Mouse (Mus musculus): Measurements from ENCODE around the gene Gramd4. TPM values are rescaled to one million over a fixed set of nuclear protein-coding genes. Genes with fewer than 3 reads are reported as not detected.
A peak's percentile ranks its signal among the peaks of the same experiment; 100 is the strongest.

Gramd4 gene
- polyA plus RNA-seq, 1 experiment from 2014 or later = 25.4 TPM

- H3K9ac ChIP-seq (replicated peaks) = no peak overlapping the region
Observed at GRCm38 (mm10) chr15:86109650-86110211, 52.2 kb downstream of the Gramd4 start.

GRCm38 (mm10) chr15:86110361-86111103, 53.0 kb downstream of the Gramd4 start:
- WGBS = 71% methylated on average over 10 of the region's 10 CpGs
- H3K27me3 ChIP-seq (replicated peaks) = no peaks in the 10 kb centered on the region
- H3K4me3 ChIP-seq (replicated peaks) = no peak overlapping the region
- H3K9me3 ChIP-seq (replicated peaks) = no peaks in the 10 kb centered on the region
- no peaks in the 10 kb centered on the region for H3K36me3 ChIP-seq
- no peak overlapping the region; the same call in 1 of the 2 replicates for H3K27ac ChIP-seq (replicated peaks)
- no peak for ATAC-seq (ENCODE audit: low FRiP score)
- H3K4me1 ChIP-seq = peaks cover 58% of the 10 kb centered on the region
- no peak overlapping the region for H3K9ac ChIP-seq (replicated peaks)
- H3K4me2 ChIP-seq = no peak overlapping the region

More at GRCm38 (mm10) chr15:86109650-86110211, 52.2 kb downstream of the Gramd4 start:
- no peaks in the 10 kb centered on the region for H3K36me3 ChIP-seq
- no peaks in the 10 kb centered on the region for H3K9me3 ChIP-seq (replicated peaks)
- H3K4me2 ChIP-seq = no peak overlapping the region
- no peak for ATAC-seq (ENCODE audit: low FRiP score)
- H3K27me3 ChIP-seq (replicated peaks) = no peaks in the 10 kb centered on the region
- WGBS = 86% methylated on average over 8 of the region's 8 CpGs
- H3K27ac ChIP-seq (replicated peaks) = 0 out of 2 replicates have a peak overlapping the region, but pooled peaks have one; percentile 18
- H3K4me3 ChIP-seq (replicated peaks) = no peak overlapping the region
- H3K4me1 ChIP-seq = peaks cover 58% of the 10 kb centered on the region

GRCm38 (mm10) chr15:86112707-86113341, 55.3 kb downstream of the Gramd4 start:
- H3K4me2 ChIP-seq = peak overlapping the region; percentile 20
- H3K36me3 ChIP-seq = no peaks in the 10 kb centered on the region
- H3K9me3 ChIP-seq (replicated peaks) = no peaks in the 10 kb centered on the region
- ATAC-seq (ENCODE audit: low FRiP score) = peak; percentile 53
- no peaks in the 10 kb centered on the region for H3K27me3 ChIP-seq (replicated peaks)
- H3K4me1 ChIP-seq = peaks cover 61% of the 10 kb centered on the region
- peak overlapping the region; percentile 86 for H3K27ac ChIP-seq (replicated peaks)
- H3K4me3 ChIP-seq (replicated peaks) = no peak overlapping the region
- WGBS = 9% methylated on average over 10 of the region's 10 CpGs
- H3K9ac ChIP-seq (replicated peaks) = no peak overlapping the region

GRCm38 (mm10) chr15:86113342-86113710, 55.8 kb downstream of the Gramd4 start:
- Histone ChIP-seq H3K36me3 (peaks cover 3% of the 10 kb centered on the region; the same call in 1 of the 2 replicates), H3K27me3 (replicated peaks) (no peaks in the 10 kb centered on the region), H3K9me3 (replicated peaks) (no peaks in the 10 kb centered on the region), H3K4me2 (peak overlapping the region; percentile 20), H3K4me1 (peaks cover 57% of the 10 kb centered on the region), H3K27ac (replicated peaks) (peak overlapping the region; percentile 86), H3K4me3 (replicated peaks) (no peak overlapping the region), H3K9ac (replicated peaks) (no peak overlapping the region)
- WGBS = 7% methylated on average over 9 of the region's 9 CpGs
- peak; percentile 23; the same call in 1 of the 2 replicates for ATAC-seq (ENCODE audit: low FRiP score)

- no peak overlapping the region for H3K27ac ChIP-seq (replicated peaks)
- H3K9ac ChIP-seq (replicated peaks) = no peak overlapping the region
- no peak overlapping the region for H3K4me2 ChIP-seq
- H3K4me3 ChIP-seq (replicated peaks) = no peak overlapping the region
- peaks cover 34% of the 10 kb centered on the region for H3K4me1 ChIP-seq
- WGBS = 61% methylated on average over 5 of the region's 5 CpGs
- peaks cover 31% of the 10 kb centered on the region for H3K36me3 ChIP-seq
- no peaks in the 10 kb centered on the region for H3K27me3 ChIP-seq (replicated peaks)
- no peaks in the 10 kb centered on the region for H3K9me3 ChIP-seq (replicated peaks)
- no peak for ATAC-seq (ENCODE audit: low FRiP score)
Observed at GRCm38 (mm10) chr15:86116421-86116820, 58.9 kb downstream of the Gramd4 start.

- H3K27ac ChIP-seq (replicated peaks) = no peak overlapping the region
- H3K4me1 ChIP-seq = peaks cover 30% of the 10 kb centered on the region
- ATAC-seq (ENCODE audit: low FRiP score) = no peak
- no peaks in the 10 kb centered on the region for H3K9me3 ChIP-seq (replicated peaks)
- no peak overlapping the region for H3K4me3 ChIP-seq (replicated peaks)
- H3K27me3 ChIP-seq (replicated peaks) = no peaks in the 10 kb centered on the region
- 60% methylated on average over 15 of the region's 15 CpGs for WGBS
- no peak overlapping the region for H3K4me2 ChIP-seq
- no peak overlapping the region for H3K9ac ChIP-seq (replicated peaks)
- H3K36me3 ChIP-seq = peaks cover 41% of the 10 kb centered on the region
Observed at GRCm38 (mm10) chr15:86117115-86118100, 59.9 kb downstream of the Gramd4 start.

- Histone ChIP-seq H3K9ac (replicated peaks) (no peak overlapping the region), H3K9me3 (replicated peaks) (no peaks in the 10 kb centered on the region), H3K27ac (replicated peaks) (no peak overlapping the region), H3K36me3 (peaks cover 58% of the 10 kb centered on the region), H3K27me3 (replicated peaks) (no peaks in the 10 kb centered on the region), H3K4me1 (peaks cover 13% of the 10 kb centered on the region; the same call in 1 of the 2 replicates), H3K4me2 (no peak overlapping the region), H3K4me3 (replicated peaks) (no peak overlapping the region)
- WGBS = 91% methylated on average over 7 of the region's 7 CpGs
- no peak for ATAC-seq (ENCODE audit: low FRiP score)
Observed at GRCm38 (mm10) chr15:86119186-86119585, 61.7 kb downstream of the Gramd4 start.

- Histone ChIP-seq H3K36me3 (peaks cover 72% of the 10 kb centered on the region), H3K27ac (replicated peaks) (no peak overlapping the region), H3K9ac (replicated peaks) (no peak overlapping the region), H3K4me2 (no peak overlapping the region), H3K9me3 (replicated peaks) (no peaks in the 10 kb centered on the region), H3K27me3 (replicated peaks) (no peaks in the 10 kb centered on the region), H3K4me1 (0 out of 2 replicates have a peak, but pooled peaks cover 6% of the 10 kb centered on the region), H3K4me3 (replicated peaks) (no peak overlapping the region)
- no peak for ATAC-seq (ENCODE audit: low FRiP score)
- 91% methylated on average over 9 of the region's 9 CpGs for WGBS
Observed at GRCm38 (mm10) chr15:86122261-86122949, 64.9 kb downstream of the Gramd4 start.

GRCm38 (mm10) chr15:86123409-86123808, 65.9 kb downstream of the Gramd4 start:
- peaks cover 78% of the 10 kb centered on the region for H3K36me3 ChIP-seq
- WGBS = 93% methylated on average over 4 of the region's 4 CpGs
- no peak overlapping the region for H3K9ac ChIP-seq (replicated peaks)
- H3K27me3 ChIP-seq (replicated peaks) = no peaks in the 10 kb centered on the region
- 0 out of 2 replicates have a peak, but pooled peaks cover 2% of the 10 kb centered on the region for H3K4me1 ChIP-seq
- no peak overlapping the region for H3K4me3 ChIP-seq (replicated peaks)
- no peaks in the 10 kb centered on the region for H3K9me3 ChIP-seq (replicated peaks)
- no peak overlapping the region for H3K4me2 ChIP-seq
- no peak for ATAC-seq (ENCODE audit: low FRiP score)
- no peak overlapping the region for H3K27ac ChIP-seq (replicated peaks)

GRCm38 (mm10) chr15:86124359-86124758, 66.9 kb downstream of the Gramd4 start:
- H3K4me3 ChIP-seq (replicated peaks) = no peak overlapping the region
- H3K27ac ChIP-seq (replicated peaks) = no peak overlapping the region
- peaks cover 77% of the 10 kb centered on the region for H3K36me3 ChIP-seq
- H3K27me3 ChIP-seq (replicated peaks) = no peaks in the 10 kb centered on the region
- H3K4me2 ChIP-seq = no peak overlapping the region
- H3K4me1 ChIP-seq = 0 out of 2 replicates have a peak, but pooled peaks cover 2% of the 10 kb centered on the region
- H3K9ac ChIP-seq (replicated peaks) = no peak overlapping the region
- WGBS = 50% methylated on average over 1 of the region's 1 CpGs
- no peaks in the 10 kb centered on the region for H3K9me3 ChIP-seq (replicated peaks)
- ATAC-seq (ENCODE audit: low FRiP score) = 0 out of 2 replicates have a peak, but pooled peaks have one; percentile 29
